Mouse (Mus musculus): Measurements from ENCODE around the gene Pnp. TPM values are rescaled to one million over a fixed set of nuclear protein-coding genes. Genes with fewer than 3 reads are reported as not detected.

The Pnp gene
- polyA plus RNA-seq (2014; fragmentation: Illumina TruSeq; extraction: RNeasy Lipid Tissue Mini Kit (QIAGEN cat#74804)): 37.1 TPM

GRCm38 (mm10) chr14:50930754-50931492 is at the start of gene Pnp, which contains the start of gene Pip4p1:
Gene Pnp, plus strand, starts transcription at chr14:50931082.
Gene Pip4p1, minus strand, starts transcription at chr14:50930856.

GRCm38 (mm10) chr14:50897374-50897765 is 33.5 kb upstream of the Pnp start, which contains the start of gene Klhl33:
Gene Klhl33, minus strand, starts transcription at chr14:50897507.

GRCm38 (mm10) chr14:50924281-50925064 is 6.4 kb upstream of the Pnp start, which contains the start of the genes Osgep and Apex1:
Gene Osgep, minus strand, starts transcription at chr14:50924893.
Gene Apex1, plus strand, starts transcription at chr14:50924968.

GRCm38 (mm10) chr14:50943932-50944667 is 13.2 kb downstream of the Pnp start, which contains the start of gene Gm49342:
Gene Gm49342, plus strand, starts transcription at chr14:50944517.

GRCm38 (mm10) chr14:50955942-50956508 is 25.1 kb downstream of the Pnp start, which contains the start of gene Pnp2:
Gene Pnp2, plus strand, starts transcription at chr14:50955992.

GRCm38 (mm10) chr14:51007152-51007801 is 76.4 kb downstream of the Pnp start, which contains the start of gene Rnase10:
Gene Rnase10, plus strand, starts transcription at chr14:51007751.

Other genes starting within 250 kb of the Pnp start
- gene Olfr747, start 237.9 kb upstream of the Pnp start, polyA plus RNA-seq (2014; fragmentation: Illumina TruSeq; extraction: RNeasy Lipid Tissue Mini Kit (QIAGEN cat#74804)): not detected
- gene Olfr748, start 223.7 kb upstream of the Pnp start, polyA plus RNA-seq (2014; fragmentation: Illumina TruSeq; extraction: RNeasy Lipid Tissue Mini Kit (QIAGEN cat#74804)): not detected
- not detected for gene Olfr749, start 186.0 kb upstream of the Pnp start, polyA plus RNA-seq (2014; fragmentation: Illumina TruSeq; extraction: RNeasy Lipid Tissue Mini Kit (QIAGEN cat#74804))
- gene Ttc5, start 145.6 kb upstream of the Pnp start, polyA plus RNA-seq (2014; fragmentation: Illumina TruSeq; extraction: RNeasy Lipid Tissue Mini Kit (QIAGEN cat#74804)): 15.2 TPM
- 0.83 TPM for gene Ccnb1ip1, start 123.3 kb upstream of the Pnp start, polyA plus RNA-seq (2014; fragmentation: Illumina TruSeq; extraction: RNeasy Lipid Tissue Mini Kit (QIAGEN cat#74804))
- gene Parp2, start 123.2 kb upstream of the Pnp start, polyA plus RNA-seq (2014; fragmentation: Illumina TruSeq; extraction: RNeasy Lipid Tissue Mini Kit (QIAGEN cat#74804)): 50.8 TPM
- gene Tep1, start 60.5 kb upstream of the Pnp start, polyA plus RNA-seq (2014; fragmentation: Illumina TruSeq; extraction: RNeasy Lipid Tissue Mini Kit (QIAGEN cat#74804)): 6.2 TPM
- gene Klhl33, start 33.6 kb upstream of the Pnp start, polyA plus RNA-seq (2014; fragmentation: Illumina TruSeq; extraction: RNeasy Lipid Tissue Mini Kit (QIAGEN cat#74804)): 0.46 TPM
- 14.7 TPM for gene Osgep, start 6.2 kb upstream of the Pnp start, polyA plus RNA-seq (2014; fragmentation: Illumina TruSeq; extraction: RNeasy Lipid Tissue Mini Kit (QIAGEN cat#74804))
- gene Apex1, start 6.1 kb upstream of the Pnp start, polyA plus RNA-seq (2014; fragmentation: Illumina TruSeq; extraction: RNeasy Lipid Tissue Mini Kit (QIAGEN cat#74804)): 27.8 TPM
- gene Pip4p1, start 226 bp upstream of the Pnp start, polyA plus RNA-seq (2014; fragmentation: Illumina TruSeq; extraction: RNeasy Lipid Tissue Mini Kit (QIAGEN cat#74804)): 10.7 TPM
- not detected for gene Gm49342, start 13.4 kb downstream of the Pnp start, polyA plus RNA-seq (2014; fragmentation: Illumina TruSeq; extraction: RNeasy Lipid Tissue Mini Kit (QIAGEN cat#74804))
- not detected for gene Pnp2, start 24.9 kb downstream of the Pnp start, polyA plus RNA-seq (2014; fragmentation: Illumina TruSeq; extraction: RNeasy Lipid Tissue Mini Kit (QIAGEN cat#74804))
- gene Rnase10, start 76.7 kb downstream of the Pnp start, polyA plus RNA-seq (2014; fragmentation: Illumina TruSeq; extraction: RNeasy Lipid Tissue Mini Kit (QIAGEN cat#74804)): 1.4 TPM
- not detected for gene Rnase9, start 110.8 kb downstream of the Pnp start, polyA plus RNA-seq (2014; fragmentation: Illumina TruSeq; extraction: RNeasy Lipid Tissue Mini Kit (QIAGEN cat#74804))
- not detected for gene Rnase11, start 119.1 kb downstream of the Pnp start, polyA plus RNA-seq (2014; fragmentation: Illumina TruSeq; extraction: RNeasy Lipid Tissue Mini Kit (QIAGEN cat#74804))
- gene Rnase12, start 126.6 kb downstream of the Pnp start, polyA plus RNA-seq (2014; fragmentation: Illumina TruSeq; extraction: RNeasy Lipid Tissue Mini Kit (QIAGEN cat#74804)): not detected
- not detected for gene Olfr750, start 143.4 kb downstream of the Pnp start, polyA plus RNA-seq (2014; fragmentation: Illumina TruSeq; extraction: RNeasy Lipid Tissue Mini Kit (QIAGEN cat#74804))
- 184 TPM for gene Rnase4, start 160.0 kb downstream of the Pnp start, polyA plus RNA-seq (2014; fragmentation: Illumina TruSeq; extraction: RNeasy Lipid Tissue Mini Kit (QIAGEN cat#74804))
- gene Ang, start 160.1 kb downstream of the Pnp start, polyA plus RNA-seq (2014; fragmentation: Illumina TruSeq; extraction: RNeasy Lipid Tissue Mini Kit (QIAGEN cat#74804)): 4.8 TPM
- gene Eddm3b, start 183.3 kb downstream of the Pnp start, polyA plus RNA-seq (2014; fragmentation: Illumina TruSeq; extraction: RNeasy Lipid Tissue Mini Kit (QIAGEN cat#74804)): 0.54 TPM
- gene Rnase6, start 192.8 kb downstream of the Pnp start, polyA plus RNA-seq (2014; fragmentation: Illumina TruSeq; extraction: RNeasy Lipid Tissue Mini Kit (QIAGEN cat#74804)): 5.0 TPM
- gene Rnase1, start 215.7 kb downstream of the Pnp start, polyA plus RNA-seq (2014; fragmentation: Illumina TruSeq; extraction: RNeasy Lipid Tissue Mini Kit (QIAGEN cat#74804)): 1.7 TPM
- gene Rnase2b, start 231.2 kb downstream of the Pnp start, polyA plus RNA-seq (2014; fragmentation: Illumina TruSeq; extraction: RNeasy Lipid Tissue Mini Kit (QIAGEN cat#74804)): not detected

Data from ovary, adult 10 weeks (tissue).